Mouse (Mus musculus): Measurements from ENCODE around the gene Kcnc1. TPM values are rescaled to one million over a fixed set of nuclear protein-coding genes. Genes with fewer than 3 reads are reported as not detected.

Kcnc1 gene
- total and polyA plus RNA-seq, 3 experiments: not detected

- H3K9ac ChIP-seq (ENCODE audit: control insufficient read depth, low read depth, low read length, poor library complexity, severe bottlenecking): no peak overlapping the region
- TF ChIP-seq MAZ (IDR thresholded peaks at IDR 0.05; ENCODE audit: low read depth, low read length): no peak
- TF ChIP-seq MYC (IDR thresholded peaks at IDR 0.05; ENCODE audit: low read depth, low read length): no peak
- TF ChIP-seq POLR2A (IDR thresholded peaks at IDR 0.05; ENCODE audit: control insufficient read depth in 1 of 2, insufficient read depth in 1 of 2, low read depth in 1 of 2, low read length in 2 of 2, poor library complexity in 1 of 2): no peak
These were observed 57.8 kb downstream of the Kcnc1 start for GRCm38 (mm10) chr7:46453930-46454679.

GRCm38 (mm10) chr7:46457889-46458288 is 61.6 kb downstream of the Kcnc1 start:
- TF ChIP-seq MAX (IDR thresholded peaks at IDR 0.05; ENCODE audit: low read length): no peak
- TF ChIP-seq NRF1 (IDR thresholded peaks at IDR 0.05; ENCODE audit: insufficient read depth, low read depth, low read length, poor library complexity, severe bottlenecking): no peak
- TF ChIP-seq BHLHE40 (IDR thresholded peaks at IDR 0.05; ENCODE audit: borderline replicate concordance, low read depth, low read length): no peak
- TF ChIP-seq KAT2A (conservative IDR thresholded peaks at IDR 0.05; ENCODE audit: low read depth, low read length): no peak
- TF ChIP-seq CHD2 (IDR thresholded peaks at IDR 0.05; ENCODE audit: low read length): no peak
- TF ChIP-seq UBTF (IDR thresholded peaks at IDR 0.05; ENCODE audit: borderline replicate concordance, insufficient read depth, low read depth, low read length): no peak
- no peak for TF ChIP-seq MEF2A (IDR thresholded peaks at IDR 0.05; ENCODE audit: extremely low read depth, insufficient replicate concordance, low read depth, low read length, poor library complexity, severe bottlenecking)
- TF ChIP-seq USF2 (IDR thresholded peaks at IDR 0.05; ENCODE audit: borderline replicate concordance in 1 of 2, insufficient read depth in 1 of 2, low read depth in 1 of 2, low read length in 2 of 2): no peak
- TF ChIP-seq ZMIZ1 (IDR thresholded peaks at IDR 0.05; ENCODE audit: low read depth, low read length): no peak
- TF ChIP-seq SIN3A (IDR thresholded peaks at IDR 0.05; ENCODE audit: low read length): no peak
- TF ChIP-seq GABPA (IDR thresholded peaks at IDR 0.05; ENCODE audit: low read depth, low read length): no peak
- no peak for TF ChIP-seq HCFC1 (IDR thresholded peaks at IDR 0.05; ENCODE audit: low read depth, low read length)
- TF ChIP-seq NELFE (IDR thresholded peaks at IDR 0.05; ENCODE audit: low read depth, low read length): no peak
- TF ChIP-seq POLR2AphosphoS5 (IDR thresholded peaks at IDR 0.05; ENCODE audit: borderline replicate concordance, low read depth, low read length): no peak
- no peak for TF ChIP-seq ZC3H11A (IDR thresholded peaks at IDR 0.05; ENCODE audit: low read depth, low read length)
- no peak for TF ChIP-seq MYB (IDR thresholded peaks at IDR 0.05; ENCODE audit: low read depth, low read length)
- TF ChIP-seq ETS1 (IDR thresholded peaks at IDR 0.05; ENCODE audit: low read depth, low read length): no peak
- no peak for TF ChIP-seq ELF1 (IDR thresholded peaks at IDR 0.05; ENCODE audit: low read depth, low read length)
- no peak overlapping the region for H3K4me3 ChIP-seq (ENCODE audit: control insufficient read depth in 1 of 2, insufficient read depth in 1 of 2, low read depth in 2 of 2, low read length in 2 of 2)
- no peaks in the 10 kb centered on the region for H3K36me3 ChIP-seq (ENCODE audit: control insufficient read depth in 1 of 2, insufficient read depth in 2 of 2, low read length in 2 of 2)
- H3K79me2 ChIP-seq (ENCODE audit: control insufficient read depth, insufficient read depth, low read length, poor library complexity): no peaks in the 10 kb centered on the region
- no peaks in the 10 kb centered on the region for H3K4me1 ChIP-seq (ENCODE audit: control insufficient read depth in 1 of 2, insufficient read depth in 2 of 2, low read length in 2 of 2)
- no peaks in the 10 kb centered on the region for H3K9me3 ChIP-seq (replicated peaks; ENCODE audit: insufficient read depth, low read length)
- no peaks in the 10 kb centered on the region for H3K27me3 ChIP-seq (ENCODE audit: control insufficient read depth in 1 of 2, insufficient read depth in 2 of 2, low read length in 2 of 2)
- no peak overlapping the region for H3K27ac ChIP-seq (ENCODE audit: control insufficient read depth, low read depth, low read length)
- DNase-seq (ENCODE audit: low read depth, low spot score): no peak
- H3K9ac ChIP-seq (ENCODE audit: control insufficient read depth, low read depth, low read length, poor library complexity, severe bottlenecking): no peak overlapping the region

More at GRCm38 (mm10) chr7:46453930-46454679, 57.8 kb downstream of the Kcnc1 start:
- Histone ChIP-seq H3K4me1 (ENCODE audit: control insufficient read depth in 1 of 2, insufficient read depth in 2 of 2, low read length in 2 of 2) (no peaks in the 10 kb centered on the region), H3K27ac (ENCODE audit: control insufficient read depth, low read depth, low read length) (no peak overlapping the region), H3K36me3 (ENCODE audit: control insufficient read depth in 1 of 2, insufficient read depth in 2 of 2, low read length in 2 of 2) (no peaks in the 10 kb centered on the region), H3K9me3 (replicated peaks; ENCODE audit: insufficient read depth, low read length) (no peaks in the 10 kb centered on the region), H3K79me2 (ENCODE audit: control insufficient read depth, insufficient read depth, low read length, poor library complexity) (no peaks in the 10 kb centered on the region), H3K27me3 (ENCODE audit: control insufficient read depth in 1 of 2, insufficient read depth in 2 of 2, low read length in 2 of 2) (no peaks in the 10 kb centered on the region), H3K4me3 (ENCODE audit: control insufficient read depth in 1 of 2, insufficient read depth in 1 of 2, low read depth in 2 of 2, low read length in 2 of 2) (no peak overlapping the region)
- no peak for DNase-seq (ENCODE audit: low read depth, low spot score)

Measured in MEL (cell line).